Mouse (Mus musculus) MEL-GATA-1-ER (cell line): Measurements from ENCODE around the gene Gm4353.
"Not testable (repeated sequence)": the region's sequence is repeated elsewhere in the genome, so short reads cannot be mapped to it uniquely, and the experiment has no call there.

Experiments
- DNase-seq: peaks from one replicate; pipeline ENCODE4 v3.0.0-alpha.2; 2012; ENCODE audit warnings: low read depth; ENCODE audit errors: extremely low read depth

Gm4353 gene

DNA sequence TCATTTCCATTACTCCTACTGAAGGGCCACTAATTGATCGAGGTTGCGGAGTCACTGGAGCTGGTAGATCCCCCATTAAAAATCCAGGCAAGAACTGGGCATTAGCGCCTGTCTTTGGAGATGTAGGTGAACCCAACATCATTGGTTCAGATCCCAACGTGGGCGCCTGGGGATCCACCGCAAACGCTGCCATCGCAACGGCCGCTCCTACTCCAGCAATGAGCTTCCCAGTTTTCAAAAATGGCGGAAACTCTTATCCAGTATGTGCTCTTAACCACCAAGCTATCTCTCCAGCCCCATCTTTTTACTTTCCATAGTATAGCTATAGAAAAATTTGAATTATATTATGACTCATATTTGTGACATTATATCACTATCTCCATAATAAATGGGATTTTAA is at the start of gene Gm4353:
TSS of gene Gm4353 (minus strand) at position 270 of the 400 bp plus-strand sequence.
- not testable (repeated sequence) for DNase-seq

- peak; percentile 20 for DNase-seq
These were observed 47.6 kb upstream of the Gm4353 start for GRCm38 (mm10) chr7:116132078-116132477.

DNA sequence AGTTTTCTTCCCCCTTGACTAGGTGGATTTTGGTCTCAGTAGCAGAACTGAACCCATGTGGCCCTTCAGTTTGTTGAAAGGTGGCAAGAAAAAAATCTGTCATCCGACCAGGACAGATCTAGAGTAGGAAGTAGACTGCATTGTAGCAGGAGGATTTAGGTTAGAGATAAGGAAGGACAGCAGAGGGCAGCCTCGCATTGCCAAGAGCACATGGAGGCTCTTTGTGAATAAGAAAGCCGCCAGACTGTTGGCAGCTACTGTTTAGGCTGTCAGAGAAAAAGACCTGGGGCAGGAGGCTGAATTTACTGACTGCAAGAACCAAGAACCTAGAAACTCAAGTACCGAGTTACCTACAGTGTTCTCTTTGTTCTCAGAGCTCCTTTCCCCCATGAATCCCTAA is 47.0 kb upstream of the Gm4353 start:
- DNase-seq, result no peak

DNA sequence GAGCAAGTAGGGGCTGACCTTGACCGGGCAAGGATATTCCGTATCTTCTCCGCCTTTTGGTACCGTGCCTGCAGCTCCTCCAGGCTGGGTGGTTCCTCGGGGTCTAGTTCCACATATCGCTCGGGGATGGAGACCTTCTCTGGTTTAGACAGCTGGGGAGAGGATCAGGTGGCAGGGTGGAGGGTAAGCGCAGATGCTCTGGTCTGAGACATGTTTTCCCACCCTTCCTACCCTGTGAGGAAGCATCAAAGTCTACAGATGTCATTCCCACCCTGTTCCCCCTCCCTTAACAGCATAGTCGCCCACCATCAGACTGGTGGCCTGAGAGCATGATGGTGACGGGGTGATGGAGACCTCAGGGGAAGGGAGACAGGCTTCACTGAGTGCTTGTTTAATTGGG is 44.9 kb upstream of the Gm4353 start:
- no peak for DNase-seq

DNA sequence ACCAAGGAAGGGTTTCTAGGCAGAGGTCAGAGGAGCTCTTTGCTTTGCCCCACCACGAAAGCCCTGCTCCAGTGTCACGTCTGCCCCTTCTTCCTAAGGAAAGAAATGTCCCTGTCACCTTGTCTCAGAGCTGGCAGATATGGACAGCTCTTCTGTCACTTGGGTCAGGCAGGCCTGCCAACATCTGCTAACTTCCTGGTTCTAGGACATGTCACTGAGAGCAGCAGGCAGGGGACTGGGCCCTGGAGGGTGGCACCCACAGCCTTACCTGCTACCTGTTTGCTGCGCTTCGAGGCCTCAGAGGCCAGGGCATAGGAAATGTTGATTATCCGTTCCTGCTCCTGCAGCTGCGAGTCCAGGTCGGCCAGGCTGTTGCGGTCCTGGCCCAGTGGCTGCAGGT is 43.9 kb upstream of the Gm4353 start:
- no peak for DNase-seq

DNA sequence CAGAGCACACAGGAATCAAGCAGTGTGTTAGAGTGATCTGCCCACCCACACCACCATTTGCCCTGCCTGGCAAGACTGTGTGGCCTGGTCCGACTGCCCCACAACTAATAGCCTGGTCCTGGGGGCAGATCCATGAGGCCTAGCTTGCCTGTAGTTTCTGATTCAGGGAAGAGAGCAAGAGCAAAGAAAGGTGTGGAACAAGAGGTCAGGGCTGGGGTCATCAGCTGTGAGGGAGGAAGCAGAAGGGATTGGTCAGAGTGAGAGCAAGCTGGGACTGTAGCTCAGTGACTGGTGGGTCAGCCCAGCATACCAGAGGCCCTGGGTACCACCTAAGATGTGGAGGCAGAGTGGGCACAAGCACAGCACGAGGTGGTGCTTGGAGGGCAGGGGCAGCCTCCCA is 42.6 kb upstream of the Gm4353 start:
- no peak for DNase-seq

DNA sequence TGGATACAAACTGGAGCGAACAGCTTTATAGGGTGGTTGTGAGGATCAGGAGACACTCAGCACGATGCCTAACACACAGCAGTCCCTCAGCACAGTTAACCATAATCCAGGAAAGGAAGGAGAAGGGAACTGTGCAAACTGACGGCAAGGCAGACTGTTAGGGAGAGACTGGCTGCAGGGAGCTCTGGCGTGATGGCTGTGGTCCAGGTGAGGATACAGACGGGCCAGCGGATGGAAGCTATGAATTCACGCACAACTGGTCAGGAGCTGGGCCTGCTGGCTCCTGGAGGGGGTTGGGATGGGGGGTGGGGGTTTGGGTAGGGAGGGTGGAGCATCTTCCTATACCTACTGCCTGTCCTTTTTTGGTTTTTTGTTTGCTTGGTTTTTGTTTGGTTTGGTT is 41.2 kb upstream of the Gm4353 start:
- DNase-seq, result no peak

DNA sequence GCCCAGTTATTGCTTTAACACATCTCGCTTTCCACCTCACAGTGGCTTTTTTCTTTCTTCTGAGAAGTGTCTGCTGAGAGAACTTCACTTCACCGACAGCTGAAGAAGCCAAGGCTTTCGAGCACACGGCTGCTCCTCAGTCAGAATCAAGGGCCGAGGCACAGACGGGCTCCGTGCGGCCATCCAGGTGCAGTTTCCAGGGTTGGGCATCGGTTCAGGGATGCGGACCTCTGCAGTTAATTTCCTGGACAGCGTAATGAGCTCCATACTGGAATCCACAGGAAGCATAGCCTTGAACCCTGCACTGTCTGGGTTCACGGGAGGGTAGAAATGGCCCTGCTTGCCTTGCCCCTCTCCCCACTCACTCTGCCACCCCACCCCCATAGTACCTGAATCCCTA is 39.6 kb upstream of the Gm4353 start:
- DNase-seq, result no peak

DNA sequence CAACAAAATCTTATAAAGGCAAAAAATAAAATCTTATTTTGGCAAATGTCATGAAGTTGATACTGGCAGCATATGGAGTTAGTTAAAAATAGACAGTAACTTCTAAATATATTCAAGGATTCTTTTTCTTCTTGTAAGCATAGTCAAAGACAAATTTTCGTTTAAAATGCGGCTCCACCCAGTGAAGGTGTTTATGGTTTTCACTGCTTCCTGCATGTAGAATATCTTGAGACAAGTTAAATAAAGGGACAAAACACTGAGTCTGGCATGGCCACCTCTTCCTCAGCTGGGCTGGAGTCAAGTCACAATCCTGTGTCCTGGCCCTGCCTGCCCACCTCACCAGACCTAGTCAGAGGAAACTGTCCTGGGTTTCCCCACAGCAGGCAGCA is 39.2 kb upstream of the Gm4353 start:
- no peak for DNase-seq

DNA sequence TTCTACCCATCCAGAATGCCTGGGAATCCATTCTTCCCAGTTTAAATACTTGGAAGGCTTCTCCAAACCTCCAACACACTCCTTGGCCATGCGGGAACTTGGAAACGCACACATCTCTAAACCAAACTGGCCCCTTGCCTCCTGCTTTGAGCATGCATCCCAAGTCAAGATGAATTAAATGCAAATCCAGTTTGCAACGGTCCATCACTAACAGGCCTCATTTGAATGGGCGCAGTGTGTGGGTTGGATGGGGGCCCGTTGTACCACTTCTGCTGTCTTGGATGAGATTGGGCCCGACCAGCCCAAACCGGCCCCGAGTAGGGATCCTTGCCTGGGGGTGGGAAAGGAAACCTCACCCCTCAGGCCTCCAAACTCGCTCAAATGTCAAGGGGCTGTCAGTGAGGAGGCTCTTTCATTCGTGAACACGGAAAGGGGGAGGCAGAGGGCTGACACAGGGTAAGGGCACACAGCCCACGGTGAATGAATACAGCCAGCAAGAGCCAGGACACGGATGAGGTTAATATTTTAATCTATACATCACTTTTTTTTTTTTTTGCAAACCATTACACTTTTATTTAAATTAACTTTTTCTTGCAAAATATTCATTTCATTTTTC is 38.7 kb upstream of the Gm4353 start:
- no peak for DNase-seq

DNA sequence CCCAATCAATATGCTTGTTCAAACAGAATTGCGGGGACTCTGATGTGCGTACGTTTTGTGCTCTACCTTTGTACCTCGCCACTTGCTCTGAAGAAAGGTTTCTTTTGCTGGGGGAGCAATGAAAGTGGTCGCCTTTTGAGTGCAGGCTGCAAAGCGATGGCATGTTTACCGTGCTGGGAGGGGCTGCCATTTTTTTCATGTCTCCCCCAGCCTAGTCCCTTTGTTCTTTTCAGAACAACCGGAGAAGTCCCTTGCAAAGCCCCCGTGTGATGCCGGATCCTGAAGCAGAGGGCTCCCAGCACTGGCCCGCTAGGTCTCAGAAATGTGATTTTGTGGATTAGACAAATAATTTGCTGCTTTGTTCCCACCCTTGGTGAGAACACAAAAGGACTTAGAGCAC is 36.8 kb upstream of the Gm4353 start:
- no peak for DNase-seq

DNA sequence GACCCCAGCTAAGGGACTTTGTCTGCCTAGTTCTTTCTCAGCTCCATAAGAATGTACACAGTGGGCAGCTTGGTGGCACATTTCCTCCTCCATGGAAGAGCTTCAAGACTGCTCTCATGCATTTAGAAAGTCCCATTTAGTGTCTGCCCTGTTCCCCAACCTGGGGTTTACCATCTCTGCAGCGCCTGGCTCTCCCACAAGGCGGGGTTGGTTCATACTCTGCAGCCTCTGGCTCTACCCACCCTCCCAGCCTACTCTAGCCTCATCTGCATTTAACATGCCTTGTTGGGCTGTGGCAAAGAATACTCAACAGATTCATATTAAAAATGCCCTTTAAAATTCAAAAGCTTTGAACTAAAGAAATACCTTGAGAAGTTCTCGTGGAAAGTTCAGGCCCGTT is 36.3 kb upstream of the Gm4353 start:
- DNase-seq, result no peak

- DNase-seq, result no peak
These were observed 34.9 kb upstream of the Gm4353 start for GRCm38 (mm10) chr7:116119306-116119857.

DNA sequence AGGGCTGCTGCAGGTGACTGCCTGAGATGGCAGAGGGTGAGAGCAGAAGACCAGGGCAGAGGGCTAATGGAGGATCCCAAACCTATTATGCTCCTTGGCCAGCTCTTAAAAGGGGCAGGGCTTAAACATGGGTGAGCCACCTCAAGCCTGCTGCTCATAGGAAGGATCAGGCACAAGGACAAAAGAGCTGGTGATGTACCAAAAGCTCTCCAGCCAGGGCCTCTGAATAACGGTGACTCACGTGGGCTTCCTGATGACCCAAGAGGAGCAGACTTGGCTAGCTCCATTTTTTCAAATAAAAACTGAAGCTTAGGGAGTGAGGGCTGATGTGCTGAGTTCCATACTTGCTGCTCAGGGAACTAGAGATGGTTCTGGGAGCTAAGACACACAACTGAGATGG is 31.6 kb upstream of the Gm4353 start:
- DNase-seq, result no peak

GRCm38 (mm10) chr7:116115216-116115930 is 30.9 kb upstream of the Gm4353 start:
- no peak for DNase-seq

- no peak for DNase-seq
These were observed 27.1 kb upstream of the Gm4353 start for GRCm38 (mm10) chr7:116111546-116111945.

DNA sequence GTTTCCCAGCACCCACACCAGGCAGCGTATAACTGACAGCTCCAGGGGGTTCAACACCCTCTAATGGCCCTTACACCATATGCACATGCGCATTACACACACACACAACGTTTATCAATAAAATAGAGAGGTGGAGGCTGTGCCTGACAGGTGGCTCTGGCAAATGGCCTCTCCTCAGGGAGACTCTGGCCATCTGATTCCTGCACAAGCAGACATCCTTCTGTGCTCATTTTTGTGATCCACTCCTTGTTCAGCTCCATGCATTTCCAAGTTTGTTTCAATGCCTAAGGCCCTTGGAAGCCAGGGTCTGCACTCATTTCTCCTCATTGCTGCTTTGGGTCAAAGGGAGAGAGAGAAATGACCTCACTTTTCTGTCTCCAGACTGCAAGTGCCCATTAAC is 26.2 kb upstream of the Gm4353 start:
- DNase-seq, result no peak

DNA sequence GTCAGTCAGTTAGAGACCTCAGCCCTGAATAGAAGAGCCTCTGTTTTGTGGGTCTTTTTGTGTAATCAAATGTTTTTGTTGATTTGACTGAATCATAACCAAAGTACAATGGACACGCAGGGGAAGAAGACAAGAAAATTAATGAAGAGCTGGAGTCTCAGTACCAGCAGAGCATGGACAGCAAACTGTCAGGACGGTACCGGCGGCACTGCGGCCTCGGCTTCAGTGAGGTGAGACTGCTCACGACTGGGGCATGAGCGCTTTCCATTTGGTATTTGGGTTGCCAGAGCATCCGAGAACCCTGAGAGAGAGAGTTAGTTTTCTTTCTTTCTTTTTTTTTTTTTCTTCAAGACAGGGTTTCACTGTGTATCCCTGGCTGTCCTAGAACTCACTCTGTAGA is 18.7 kb upstream of the Gm4353 start:
- no peak for DNase-seq

DNA sequence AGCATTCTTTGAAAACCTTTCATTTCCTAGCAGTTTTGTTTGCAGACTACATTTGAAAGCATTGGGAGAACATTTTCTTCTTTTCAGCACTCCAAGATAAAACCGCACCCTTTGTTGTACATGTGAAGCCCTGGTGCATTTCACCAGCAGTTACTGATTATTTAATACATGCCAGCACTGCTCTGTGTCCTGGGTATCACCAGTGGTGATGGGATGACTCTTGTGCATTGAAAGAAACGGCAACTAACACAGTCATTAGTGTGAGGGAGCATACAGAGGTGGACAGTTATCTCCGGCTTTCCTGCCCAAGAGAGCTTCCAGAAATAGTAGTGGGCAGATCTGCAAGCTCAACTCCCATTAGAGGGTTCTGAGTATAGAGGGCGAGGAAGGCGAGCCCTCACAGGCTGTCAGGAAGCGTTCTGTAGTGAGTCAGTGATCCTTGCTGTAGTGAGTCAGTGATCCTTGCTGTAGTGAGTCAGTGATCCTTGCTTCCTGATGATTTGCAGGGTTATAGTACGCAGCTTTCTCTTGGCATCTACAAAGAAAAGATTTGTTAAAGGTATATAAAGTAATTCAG is 15.6 kb upstream of the Gm4353 start:
- no peak for DNase-seq

- peak; percentile 54 for DNase-seq
These were observed 9.0 kb upstream of the Gm4353 start for GRCm38 (mm10) chr7:116093466-116093850.

DNA sequence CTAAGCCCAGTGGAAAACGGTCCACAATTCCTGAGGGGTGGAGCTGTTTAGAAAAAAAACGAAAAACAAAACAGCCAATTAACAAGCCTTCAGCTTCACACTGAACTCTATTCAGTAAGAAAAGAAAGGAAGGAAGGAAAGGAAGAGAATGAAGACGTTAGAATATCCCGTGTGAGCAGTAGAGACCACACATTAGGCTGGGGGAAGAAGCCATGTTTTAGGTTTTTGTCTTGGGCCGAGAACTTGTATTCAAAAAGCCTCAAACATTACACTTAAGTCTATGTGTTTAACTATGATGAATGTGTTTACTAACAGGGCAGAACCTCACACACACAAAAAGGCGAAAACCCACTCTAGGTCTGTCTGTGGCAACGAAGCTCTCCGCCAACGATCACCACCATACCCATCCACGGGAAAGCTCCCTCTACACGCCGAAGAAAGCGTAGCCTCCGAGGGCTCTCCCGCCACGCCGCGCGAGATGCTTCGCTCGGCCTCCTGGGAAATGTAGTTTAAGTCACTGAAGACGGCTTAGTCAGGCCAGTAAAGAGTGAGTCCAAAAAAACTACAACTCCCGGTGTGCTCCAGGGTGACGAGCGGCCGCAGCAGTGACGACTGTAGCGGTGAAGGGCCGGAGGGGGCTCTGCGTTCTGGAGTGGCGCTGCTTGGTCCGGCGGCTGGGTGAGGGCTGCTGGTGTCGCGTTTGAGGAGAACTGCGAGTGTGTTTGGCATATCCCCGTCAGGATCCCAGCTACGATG is 8.5 kb upstream of the Gm4353 start:
- peak; percentile 90 for DNase-seq

DNA sequence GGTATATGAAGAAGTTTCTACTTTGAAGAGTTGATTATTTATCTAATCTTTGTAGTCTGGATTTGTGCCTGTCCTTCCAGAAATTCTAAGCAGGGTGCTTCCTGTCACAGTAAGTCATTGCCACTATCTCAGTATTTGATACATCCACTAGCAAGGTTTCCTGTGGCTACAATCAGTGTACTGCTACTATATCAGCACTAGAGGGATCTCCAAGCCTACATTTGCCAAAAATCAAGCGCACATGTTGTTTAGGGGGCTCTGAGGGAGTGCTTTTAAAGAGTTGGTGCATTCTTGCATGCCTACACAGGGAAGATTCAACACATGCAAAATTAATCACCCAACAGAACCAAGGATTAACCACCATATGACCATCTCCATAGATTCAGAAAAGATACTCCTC is 23.7 kb downstream of the Gm4353 start:
- no peak for DNase-seq
